Mouse (Mus musculus) adrenal gland (tissue): ENCODE data around the gene Fgb.

Source experiments
- intact Hi-C: fragments of 180-260 bp; cut with DNase I; formaldehyde crosslinking; loops from one replicate; pipeline ENCODE4 v1.15.1; 2025
- long read RNA-seq, 2 experiments: library from polyadenylated mRNA; unstranded; transcript quantifications; one replicate each; pipeline ENCODE4 v2.0.0; 2020; ENCODE audit warnings: borderline replicate concordance in 1 of 2; ENCODE audit not compliant: insufficient replicate concordance in 1 of 2

Gene Fgb
- long read RNA-seq, experiment 1 = 0 reads
- long read RNA-seq, experiment 2 = 0 reads

DNA sequence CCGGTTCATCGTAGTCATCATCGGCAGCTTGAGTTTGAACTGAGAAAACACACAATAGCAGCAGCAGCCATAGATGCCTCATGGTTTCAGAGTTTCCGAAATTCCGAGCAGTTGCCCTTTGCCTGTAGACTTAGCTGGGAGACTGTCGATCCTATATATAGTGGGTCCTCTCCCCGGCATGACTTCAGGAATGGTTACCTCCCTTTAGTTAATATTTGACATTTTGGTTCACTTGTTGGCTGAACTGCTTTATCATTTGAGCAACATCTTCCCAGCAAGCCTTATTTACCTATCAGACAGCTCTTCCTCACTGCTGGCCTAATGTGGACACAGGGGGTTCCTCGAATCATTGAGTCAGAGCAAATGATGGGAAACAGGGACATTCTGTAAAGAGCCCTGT, at the start of gene Fgb:
Gene Fgb, minus strand, starts transcription at position 184 of the 400 bp plus-strand sequence.
- intact Hi-C loops = loop anchor here (5.0 to 10.0 kb wide), 2 partner anchors 172 to 685 kb away; partner anchors contain the start of gene Rbm46

DNA sequence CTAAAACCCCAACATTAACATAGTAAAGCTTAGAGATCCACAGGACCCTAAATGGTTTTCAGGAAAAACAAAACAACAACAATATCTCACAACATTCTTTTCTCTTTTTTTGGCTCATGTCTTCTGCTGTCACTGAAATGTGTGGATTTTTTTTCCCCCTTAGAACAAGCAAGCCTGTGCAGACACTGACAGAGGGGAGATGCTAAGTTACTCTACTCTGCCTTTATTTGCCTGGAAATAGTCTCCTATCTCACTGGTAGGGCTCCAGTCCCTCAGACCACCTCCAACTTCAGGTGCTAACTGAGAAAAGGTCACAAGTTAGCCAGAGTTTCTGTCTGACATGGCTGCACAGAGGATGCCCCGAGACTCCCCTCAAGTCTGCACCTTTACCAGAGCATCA, 49.5 kb upstream of the Fgb start:
- intact Hi-C loops = no loop called here

DNA sequence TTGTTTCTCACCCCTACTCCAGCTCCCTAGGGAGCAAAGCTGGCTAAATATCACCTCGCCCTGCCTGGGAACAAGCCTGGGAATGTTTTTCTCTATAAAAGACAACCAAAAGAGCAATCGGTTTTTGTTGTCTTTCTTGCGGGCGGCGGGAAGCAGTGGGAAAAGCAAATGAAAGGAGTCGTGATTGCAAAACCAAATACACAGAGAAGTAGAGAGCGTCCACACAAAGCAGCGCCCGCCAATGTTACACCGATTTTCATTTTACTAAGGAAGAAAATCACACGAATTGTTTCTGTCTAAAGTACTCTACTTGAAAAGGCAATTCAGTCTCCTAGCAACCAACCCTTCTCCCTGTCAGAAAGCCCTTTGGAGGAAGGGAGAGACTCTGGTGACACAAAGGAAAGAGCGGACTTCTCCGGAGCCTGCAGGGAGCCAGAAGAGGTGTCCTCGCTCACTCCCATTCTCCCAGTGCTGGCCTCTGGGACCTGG, 48.9 kb upstream of the Fgb start:
- intact Hi-C loops = no loop called here

DNA sequence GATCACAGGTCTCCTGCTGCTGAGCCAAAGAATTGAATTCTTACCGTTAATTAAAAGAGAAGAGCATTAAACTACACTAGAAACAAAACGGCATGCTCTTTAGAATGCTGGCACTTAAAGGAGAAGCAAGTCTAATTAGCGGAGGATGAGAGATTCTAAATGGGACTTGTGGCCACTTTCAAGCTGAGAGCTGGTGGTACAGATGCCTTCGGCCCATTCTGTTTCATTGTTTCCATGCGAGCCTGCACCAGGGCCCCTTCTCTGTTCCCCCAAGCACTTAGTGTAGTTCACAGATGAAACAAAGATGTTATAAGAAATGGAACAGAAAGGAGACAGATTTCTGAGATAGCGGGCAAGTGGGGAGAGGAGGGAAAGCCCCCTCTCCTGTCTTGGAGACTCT, 47.9 kb upstream of the Fgb start:
- intact Hi-C loops = no loop called here

DNA sequence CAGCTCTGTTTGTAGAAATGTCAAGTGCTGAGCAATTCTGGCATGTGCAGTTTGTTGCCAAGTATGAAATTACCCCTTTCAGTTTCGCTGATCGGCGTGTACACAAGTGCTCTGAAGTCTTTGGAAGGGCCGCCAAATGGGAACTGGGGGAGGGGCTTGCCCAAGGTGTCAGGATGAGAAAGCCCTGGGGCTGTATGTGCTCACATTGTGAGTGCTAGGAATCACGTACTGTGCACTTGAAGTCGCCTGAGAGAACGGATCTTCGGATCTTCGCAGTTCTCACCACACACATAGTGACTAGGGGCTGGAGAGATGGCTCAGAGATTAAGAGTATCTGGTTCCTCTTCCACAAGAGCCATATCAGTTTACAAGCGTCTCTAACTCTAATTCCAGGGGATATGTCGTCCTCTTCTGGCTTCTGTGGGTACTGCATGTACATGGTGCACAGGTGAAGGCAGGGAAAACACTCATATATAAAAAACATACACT, 30.9 kb upstream of the Fgb start:
- intact Hi-C loops = loop anchor here (1.0 kb wide), 1 partner anchor 81 kb away; no protein-coding TSS in a partner anchor

DNA sequence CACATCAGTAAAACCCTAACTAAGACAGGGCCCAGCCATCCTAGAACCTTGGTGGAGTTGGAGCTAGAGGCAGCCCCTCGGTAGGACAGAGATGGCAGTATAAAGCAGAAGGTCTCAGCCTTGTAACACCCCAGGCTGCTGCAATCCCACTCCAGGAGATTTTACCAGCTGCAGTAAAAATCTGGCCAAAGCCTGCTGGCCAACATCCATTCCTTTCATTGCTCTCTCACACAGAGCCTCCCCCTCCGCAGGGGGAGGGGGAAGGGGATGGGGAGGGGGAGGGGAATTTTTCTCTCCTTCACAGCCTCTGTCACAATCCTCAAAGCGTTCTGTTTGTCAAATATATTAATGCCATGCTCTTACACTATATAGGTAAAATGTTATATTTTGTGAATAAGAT, 26.9 kb upstream of the Fgb start:
- intact Hi-C loops = no loop called here

DNA sequence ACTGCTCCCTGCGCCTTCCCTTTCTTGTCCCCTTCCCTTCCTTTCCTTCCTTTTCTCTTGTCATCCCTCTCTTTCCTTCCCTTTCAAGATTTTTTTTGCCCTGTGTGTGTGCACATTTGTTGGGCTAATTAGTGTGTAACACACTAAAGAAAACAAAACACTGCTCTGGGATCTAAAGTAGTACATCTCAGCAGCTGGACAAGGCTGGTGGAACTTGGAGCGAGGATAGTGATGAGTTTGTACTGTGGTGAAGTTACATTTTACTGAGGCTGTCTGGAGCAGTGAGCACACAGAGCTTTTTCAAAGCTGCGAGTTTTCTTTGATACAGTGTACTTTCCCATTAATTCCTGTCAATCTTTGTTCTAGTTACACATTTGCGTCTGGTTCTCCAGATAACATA, 20.6 kb upstream of the Fgb start:
- intact Hi-C loops = no loop called here

DNA sequence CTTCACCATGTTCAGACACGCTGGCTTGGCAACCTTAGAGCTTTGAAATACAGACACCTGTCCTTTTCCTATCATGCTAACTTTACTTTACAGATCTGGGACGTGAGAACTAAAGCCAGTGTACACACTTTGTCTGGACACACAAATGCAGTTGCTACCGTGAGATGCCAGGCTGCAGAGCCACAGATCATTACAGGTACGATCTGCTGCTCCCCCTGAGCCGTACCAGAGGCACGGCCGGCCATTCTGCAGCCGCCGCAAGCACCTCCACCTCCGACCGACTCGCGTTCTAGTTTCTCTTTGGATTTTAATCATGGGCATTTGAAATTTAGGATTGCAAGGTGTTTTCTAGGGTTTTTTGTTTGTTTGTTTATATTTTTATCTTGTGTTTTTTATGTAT, 19.2 kb upstream of the Fgb start:
- intact Hi-C loops = no loop called here

DNA sequence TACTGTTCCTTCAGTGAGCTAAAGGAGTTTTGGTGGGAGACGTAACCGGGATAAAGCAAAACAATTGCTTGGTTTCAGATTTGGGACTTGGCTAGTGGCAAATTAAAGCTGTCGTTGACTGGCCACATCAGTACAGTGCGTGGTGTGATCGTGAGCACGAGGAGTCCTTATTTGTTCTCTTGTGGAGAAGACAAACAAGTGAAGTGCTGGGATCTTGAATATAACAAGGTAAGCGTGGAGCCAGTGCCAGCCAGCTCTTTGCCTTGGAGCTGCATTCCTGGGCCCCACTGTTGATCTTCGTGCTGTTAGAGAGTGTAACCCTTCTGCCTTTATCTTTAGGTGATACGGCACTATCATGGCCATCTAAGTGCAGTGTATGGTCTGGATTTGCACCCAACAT, 18.3 kb upstream of the Fgb start:
- intact Hi-C loops = no loop called here

DNA sequence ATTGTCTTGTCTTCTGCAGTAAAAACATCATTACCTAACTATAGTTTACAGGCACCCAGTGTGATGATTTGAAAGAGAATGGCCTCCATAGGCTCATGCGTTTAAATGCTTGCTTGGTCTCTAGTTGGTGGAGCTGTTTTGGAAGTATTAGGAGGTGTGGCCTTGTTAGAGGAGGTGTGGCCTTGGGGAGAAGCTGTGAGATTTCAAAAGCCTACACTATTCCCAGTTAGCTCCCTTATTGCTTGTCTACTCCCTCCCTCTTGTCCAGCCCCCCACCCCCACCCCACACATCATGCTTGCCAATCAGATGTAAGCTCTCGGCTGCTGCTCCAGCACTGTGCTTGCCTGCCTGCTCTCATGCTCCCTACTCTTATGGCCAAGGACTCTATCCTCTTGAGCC, 7.4 kb upstream of the Fgb start:
- intact Hi-C loops = loop anchor here (10.0 kb wide), 1 partner anchor 692 kb away; no protein-coding TSS in a partner anchor

DNA sequence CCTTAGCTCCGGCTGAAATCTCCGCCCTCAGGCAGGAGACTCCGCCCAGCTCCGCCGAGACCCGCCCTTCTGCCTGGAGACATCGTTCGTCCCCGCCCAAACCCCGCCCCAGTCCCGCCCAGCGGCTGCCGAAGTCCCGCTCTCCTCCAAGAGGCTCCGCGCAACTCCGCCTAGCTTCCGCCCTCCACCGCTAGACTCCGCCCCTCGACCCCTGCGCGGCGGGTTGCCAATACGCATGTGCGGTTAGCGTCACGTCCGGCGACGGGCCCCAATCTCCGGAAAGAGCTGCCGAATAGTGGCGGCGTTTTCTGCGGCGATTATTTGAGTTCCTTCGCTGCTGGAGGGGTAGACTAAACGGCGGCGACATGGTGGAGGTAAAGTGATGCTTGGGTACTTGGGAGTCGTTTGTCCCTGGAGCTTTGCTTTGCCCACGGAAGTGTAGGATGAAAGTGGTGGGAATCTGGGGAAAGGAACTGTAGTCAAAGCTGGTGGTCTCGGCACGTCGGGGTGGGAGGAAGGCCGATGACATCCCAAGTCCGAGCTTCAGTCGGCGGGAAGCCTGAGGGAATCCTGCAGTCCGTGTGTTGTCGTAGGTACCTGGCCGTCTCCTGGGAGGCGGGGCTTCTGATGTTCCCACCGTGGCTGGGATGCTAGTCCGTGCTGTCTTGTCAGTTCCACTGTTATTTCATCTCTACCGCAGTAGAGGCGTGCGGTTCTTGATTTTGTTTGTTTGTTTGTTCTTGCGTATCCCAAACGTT, 5.8 kb upstream of the Fgb start, which contains the start of gene Plrg1:
Gene Plrg1, plus strand, starts transcription at position 242 of the 758 bp plus-strand sequence.
- intact Hi-C loops = loop anchor here (2.0 to 10.0 kb wide), 2 partner anchors 57 to 691 kb away; no protein-coding TSS in a partner anchor

DNA sequence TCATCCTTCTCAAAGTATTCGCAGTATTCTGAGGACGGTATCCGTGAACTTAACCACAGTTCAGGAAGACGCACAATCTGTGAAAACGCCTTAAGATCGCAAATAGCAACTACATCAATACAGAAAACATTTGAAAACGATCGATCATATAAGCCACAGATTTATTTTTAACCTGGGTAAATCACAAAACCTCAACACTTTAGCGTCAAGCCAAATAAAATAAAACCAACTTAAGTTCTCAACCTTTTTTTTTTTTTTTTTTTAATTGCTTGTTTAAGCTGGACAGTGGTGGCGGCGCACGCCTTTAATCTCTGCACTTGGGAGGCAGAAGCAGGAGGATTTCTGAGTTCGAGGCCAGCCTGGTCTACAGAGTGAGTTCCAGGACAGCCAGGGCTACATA, 5.1 kb upstream of the Fgb start:
- intact Hi-C loops = loop anchor here (2.0 to 10.0 kb wide), 3 partner anchors 56 to 690 kb away; partner anchors contain the start of gene Rbm46

DNA sequence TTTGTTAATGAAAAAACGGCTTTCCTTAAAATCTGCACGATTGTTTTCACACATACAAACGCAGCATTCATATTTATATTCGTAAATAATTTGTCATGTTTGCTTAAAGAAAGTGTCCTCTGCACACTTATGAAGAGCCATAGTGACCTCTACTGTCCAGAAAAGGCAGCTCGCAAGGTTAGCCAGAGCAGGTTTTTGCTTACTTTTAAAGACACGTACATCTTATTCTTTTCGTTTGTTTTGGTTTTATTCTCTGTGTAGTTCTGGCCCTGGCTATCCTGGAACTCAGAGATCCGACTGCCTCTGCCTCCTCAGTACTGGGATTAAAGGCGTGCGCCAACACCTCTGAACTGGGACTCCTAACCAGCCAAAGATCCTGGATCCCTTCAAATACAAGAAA, 4.1 kb upstream of the Fgb start:
- intact Hi-C loops = loop anchor here (2.0 to 10.0 kb wide), 3 partner anchors 55 to 689 kb away; partner anchors contain the start of gene Rbm46

DNA sequence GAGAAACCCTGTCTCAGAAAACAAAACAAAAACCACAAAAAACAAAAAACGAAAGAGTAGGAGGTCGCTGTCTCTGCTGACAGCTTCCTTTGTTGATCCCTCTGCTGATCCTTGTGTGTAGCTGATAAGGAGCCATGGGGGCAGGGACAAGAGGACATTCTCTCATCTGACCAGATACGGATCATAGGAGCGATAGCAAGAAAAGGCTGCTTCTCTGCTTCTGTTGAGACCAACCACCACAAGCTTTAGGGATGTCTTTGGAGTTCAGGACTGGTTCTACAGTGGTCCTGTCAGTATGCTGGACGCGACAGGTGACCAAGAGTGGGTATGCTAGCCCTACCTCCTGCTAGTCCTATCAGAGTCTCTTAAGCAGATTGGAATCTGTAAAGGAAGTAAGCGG, 3.5 kb upstream of the Fgb start:
- intact Hi-C loops = loop anchor here (5.0 to 10.0 kb wide), 2 partner anchors 176 to 688 kb away; partner anchors contain the start of gene Rbm46

DNA sequence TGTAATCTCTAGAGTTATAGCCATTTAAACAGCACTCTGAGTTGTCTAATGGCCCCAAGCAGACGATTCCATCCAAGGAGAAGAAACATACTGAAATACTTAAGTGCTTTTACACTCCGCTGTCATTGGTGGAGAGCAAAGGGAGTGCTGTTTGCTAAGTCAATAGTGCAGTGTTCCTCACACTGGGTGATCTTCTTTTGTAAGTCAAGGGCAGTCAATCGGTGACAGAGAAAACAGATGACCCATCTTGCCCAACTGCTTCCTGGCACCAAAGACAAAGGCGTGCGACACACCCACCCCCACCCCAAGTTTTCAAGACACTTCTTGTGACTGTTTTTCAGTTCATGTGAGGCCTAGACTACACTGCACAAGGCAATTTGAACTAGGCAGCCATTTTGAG, 2.4 kb upstream of the Fgb start:
- intact Hi-C loops = loop anchor here (5.0 to 10.0 kb wide), 2 partner anchors 175 to 687 kb away; partner anchors contain the start of gene Rbm46

DNA sequence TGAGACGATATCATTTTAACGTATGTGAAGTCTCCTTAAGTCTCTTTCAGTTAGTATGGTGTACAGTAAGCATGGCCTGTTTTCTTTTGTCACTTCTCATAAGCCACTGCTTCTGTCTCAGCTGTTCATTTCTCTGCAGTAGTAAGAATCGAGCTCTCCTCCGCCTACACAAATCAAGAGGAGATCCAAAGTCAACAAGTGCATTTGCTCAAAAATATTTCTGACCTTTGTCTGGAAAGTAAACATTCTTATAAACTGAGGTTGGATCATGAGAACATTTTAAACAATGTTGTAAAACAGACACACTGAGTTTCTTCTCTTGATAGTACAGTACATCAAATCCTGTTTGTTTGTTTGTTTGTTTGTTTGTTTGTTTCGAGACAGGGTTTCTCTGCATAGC, 998 bp upstream of the Fgb start:
- intact Hi-C loops = loop anchor here (5.0 to 10.0 kb wide), 2 partner anchors 173 to 686 kb away; partner anchors contain the start of gene Rbm46

DNA sequence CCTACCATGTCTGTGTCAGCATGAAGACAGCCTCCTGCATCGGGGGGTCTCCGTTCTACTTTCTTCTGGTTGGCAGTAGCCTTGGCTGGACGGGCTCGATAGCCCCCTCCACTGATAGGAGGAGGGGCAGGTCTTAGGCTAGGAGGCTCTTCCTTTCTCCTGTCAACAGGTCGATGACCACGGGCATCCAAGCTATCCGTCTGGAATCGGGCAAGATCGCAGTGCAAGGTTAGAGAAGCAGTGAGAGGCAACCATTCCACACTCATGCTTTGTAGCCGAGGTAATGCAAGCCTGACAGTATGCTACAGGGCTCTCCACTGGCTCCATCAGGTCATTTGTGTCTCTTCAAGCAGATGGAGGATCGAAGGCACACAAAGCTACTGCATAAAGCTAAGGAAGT, 3.0 kb downstream of the Fgb start:
- intact Hi-C loops = no loop called here

DNA sequence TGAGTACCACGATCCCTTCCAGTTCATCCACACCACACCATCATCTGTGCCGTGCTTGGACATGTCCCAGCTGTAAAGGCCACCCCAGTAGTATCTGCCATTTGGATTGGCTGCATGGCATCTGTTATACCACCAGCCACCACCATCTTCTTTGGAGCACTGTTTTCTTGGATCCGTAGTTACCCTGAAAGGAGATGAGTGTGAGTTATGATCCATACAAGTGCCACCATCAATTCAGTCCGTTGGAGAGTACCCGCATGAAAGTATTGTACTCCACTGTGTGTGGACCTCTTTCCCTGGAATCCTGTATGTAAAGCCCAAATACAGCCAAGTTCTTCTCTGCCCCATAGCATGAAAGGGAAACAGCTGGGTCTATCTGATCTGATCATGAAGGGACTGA, 7.2 kb downstream of the Fgb start:
- intact Hi-C loops = no loop called here

DNA sequence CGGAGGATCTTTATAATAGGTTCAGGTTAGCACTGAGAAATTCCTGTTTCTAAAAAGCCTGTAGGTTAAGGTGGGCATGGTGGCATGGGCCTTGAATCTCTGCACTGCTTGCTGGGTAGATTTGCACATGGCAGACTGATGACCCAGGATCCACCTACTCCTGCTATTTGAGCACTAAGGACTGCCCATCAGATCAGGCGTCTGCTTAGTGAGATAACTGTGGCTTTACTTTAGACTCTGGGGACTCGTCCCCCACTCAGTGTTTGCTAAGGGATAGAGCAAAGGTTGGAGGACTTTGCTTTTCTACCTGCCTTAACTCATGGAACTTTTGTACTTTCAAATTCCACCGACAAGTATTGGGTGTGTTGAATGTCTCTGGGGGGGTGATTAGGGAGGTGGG, 10.0 kb downstream of the Fgb start:
- intact Hi-C loops = no loop called here

DNA sequence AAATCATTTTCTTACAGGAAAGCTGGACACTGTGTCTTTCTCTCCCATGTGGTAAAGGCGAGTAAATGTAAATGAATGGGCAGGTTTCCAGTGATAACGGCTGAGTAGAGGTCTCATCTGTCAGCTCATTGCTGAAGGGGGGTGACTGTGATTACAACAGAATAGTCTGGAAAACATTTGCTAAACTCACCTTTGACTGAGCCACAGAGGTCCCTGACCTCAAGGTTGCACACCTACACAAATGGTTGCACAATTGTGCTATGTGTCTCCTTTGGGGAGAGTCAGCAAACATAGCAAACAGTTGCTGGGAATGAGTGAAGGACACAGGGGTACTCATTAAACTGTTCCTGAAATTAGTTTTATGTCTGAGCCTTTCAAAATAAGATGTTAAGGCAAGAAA, 10.8 kb downstream of the Fgb start:
- intact Hi-C loops = no loop called here

DNA sequence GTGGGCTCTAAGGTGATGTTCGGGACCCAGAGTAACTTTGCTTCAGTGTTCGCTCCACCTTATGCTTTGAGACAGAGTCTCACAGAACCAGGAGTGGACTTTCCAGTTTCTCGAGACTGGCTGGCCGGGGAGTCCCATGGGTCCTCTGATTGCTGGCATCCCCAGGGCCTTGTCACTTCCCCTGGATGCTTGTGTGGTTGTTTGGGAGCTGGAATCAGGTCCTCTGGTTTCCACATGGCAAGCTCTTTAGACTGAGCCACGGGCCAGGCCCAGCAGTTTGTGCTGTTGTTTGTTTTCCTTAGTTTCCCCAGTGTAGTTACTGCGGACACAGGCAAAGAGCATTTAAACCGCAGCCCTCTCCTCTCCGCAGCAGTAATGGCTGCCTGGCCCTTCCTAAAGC, 15.9 kb downstream of the Fgb start:
- intact Hi-C loops = no loop called here

DNA sequence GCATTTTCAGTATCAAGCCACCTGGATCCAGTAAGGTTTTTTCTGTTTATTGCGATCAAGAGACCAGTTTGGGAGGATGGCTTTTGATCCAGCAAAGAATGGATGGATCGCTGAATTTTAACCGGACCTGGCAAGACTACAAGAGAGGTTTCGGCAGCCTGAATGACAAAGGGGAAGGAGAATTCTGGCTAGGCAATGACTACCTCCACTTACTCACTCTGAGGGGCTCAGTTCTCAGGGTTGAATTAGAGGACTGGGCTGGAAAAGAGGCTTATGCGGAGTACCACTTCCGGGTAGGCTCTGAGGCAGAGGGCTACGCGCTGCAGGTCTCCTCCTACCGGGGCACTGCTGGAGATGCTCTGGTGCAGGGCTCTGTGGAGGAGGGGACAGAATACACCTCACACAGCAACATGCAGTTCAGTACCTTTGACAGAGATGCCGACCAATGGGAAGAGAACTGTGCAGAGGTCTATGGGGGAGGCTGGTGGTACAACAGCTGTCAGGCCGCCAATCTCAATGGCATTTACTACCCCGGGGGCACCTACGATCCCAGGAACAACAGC, 16.8 kb downstream of the Fgb start:
- intact Hi-C loops = no loop called here
